Mouse (Mus musculus) natural killer cell, adult 2 months (primary cell): ENCODE measurements around the gene Olfr765.
"Not testable (repeated sequence)": the region's sequence is repeated elsewhere in the genome, so short reads cannot be mapped to it uniquely, and the experiment has no call there.

Experiments used
- DNase-seq, 2 experiments: peaks; one replicate each; pipeline ENCODE4 v3.0.0; 2022; ENCODE audit warnings: low spot score in 2 of 2

The Olfr765 gene

GRCm38 (mm10) chr10:129049898-129050297 lies at the start of gene Olfr765:
TSS of gene Olfr765 (minus strand) at chr10:129049998.
- not testable (repeated sequence) for DNase-seq

- no peak for DNase-seq
Measured at GRCm38 (mm10) chr10:129099275-129099674, 49.5 kb upstream of the Olfr765 start, which contains the start of gene Olfr768. TSS of gene Olfr768 (minus strand) at chr10:129099375.

- DNase-seq = not testable (repeated sequence)
Measured at GRCm38 (mm10) chr10:129082810-129083209, 33.0 kb upstream of the Olfr765 start, which contains the start of gene Olfr767. TSS of gene Olfr767 (minus strand) at chr10:129082910.

GRCm38 (mm10) chr10:129068877-129069276 lies 19.1 kb upstream of the Olfr765 start, which contains the start of gene Olfr766-ps1:
TSS of gene Olfr766-ps1 (minus strand) at chr10:129068977.
- DNase-seq = no peak

- no peak for DNase-seq
Measured at GRCm38 (mm10) chr10:129039796-129040195, 10.0 kb downstream of the Olfr765 start, which contains the start of gene Olfr764-ps1. TSS of gene Olfr764-ps1 (minus strand) at chr10:129039896.

GRCm38 (mm10) chr10:129028343-129028742 lies 21.5 kb downstream of the Olfr765 start:
- DNase-seq = no peak

GRCm38 (mm10) chr10:129026018-129026662 lies 23.7 kb downstream of the Olfr765 start:
- peak in 1 of 2 experiments; percentile 4 for DNase-seq

GRCm38 (mm10) chr10:129023319-129023718 lies 26.5 kb downstream of the Olfr765 start:
- no peak for DNase-seq

- DNase-seq = no peak
Measured at GRCm38 (mm10) chr10:129014477-129014876, 35.3 kb downstream of the Olfr765 start.

- DNase-seq = not testable (repeated sequence)
Measured at GRCm38 (mm10) chr10:129011511-129011910, 38.3 kb downstream of the Olfr765 start.

GRCm38 (mm10) chr10:129010288-129010841 lies 39.4 kb downstream of the Olfr765 start, which contains the start of gene Olfr763:
TSS of gene Olfr763 (plus strand) at chr10:129010791.
- no peak for DNase-seq

GRCm38 (mm10) chr10:129004032-129004920 lies 45.5 kb downstream of the Olfr765 start:
- no peak for DNase-seq

- DNase-seq = no peak
Measured at GRCm38 (mm10) chr10:128996523-128997040, 53.2 kb downstream of the Olfr765 start.

- DNase-seq = no peak
Measured at GRCm38 (mm10) chr10:128995796-128996195, 54.0 kb downstream of the Olfr765 start.
